Mouse (Mus musculus): ENCODE measurements around the gene Taf11. TPM values are rescaled to one million over a fixed set of nuclear protein-coding genes. Genes with fewer than 3 reads are reported as not detected.

The Taf11 gene
- 33.1 TPM for polyA plus RNA-seq (2014; fragmentation: Illumina TruSeq; extraction: RNeasy Lipid Tissue Mini Kit (QIAGEN cat#74804); ENCODE audit: insufficient read depth, low read depth, low replicate concordance)

DNA sequence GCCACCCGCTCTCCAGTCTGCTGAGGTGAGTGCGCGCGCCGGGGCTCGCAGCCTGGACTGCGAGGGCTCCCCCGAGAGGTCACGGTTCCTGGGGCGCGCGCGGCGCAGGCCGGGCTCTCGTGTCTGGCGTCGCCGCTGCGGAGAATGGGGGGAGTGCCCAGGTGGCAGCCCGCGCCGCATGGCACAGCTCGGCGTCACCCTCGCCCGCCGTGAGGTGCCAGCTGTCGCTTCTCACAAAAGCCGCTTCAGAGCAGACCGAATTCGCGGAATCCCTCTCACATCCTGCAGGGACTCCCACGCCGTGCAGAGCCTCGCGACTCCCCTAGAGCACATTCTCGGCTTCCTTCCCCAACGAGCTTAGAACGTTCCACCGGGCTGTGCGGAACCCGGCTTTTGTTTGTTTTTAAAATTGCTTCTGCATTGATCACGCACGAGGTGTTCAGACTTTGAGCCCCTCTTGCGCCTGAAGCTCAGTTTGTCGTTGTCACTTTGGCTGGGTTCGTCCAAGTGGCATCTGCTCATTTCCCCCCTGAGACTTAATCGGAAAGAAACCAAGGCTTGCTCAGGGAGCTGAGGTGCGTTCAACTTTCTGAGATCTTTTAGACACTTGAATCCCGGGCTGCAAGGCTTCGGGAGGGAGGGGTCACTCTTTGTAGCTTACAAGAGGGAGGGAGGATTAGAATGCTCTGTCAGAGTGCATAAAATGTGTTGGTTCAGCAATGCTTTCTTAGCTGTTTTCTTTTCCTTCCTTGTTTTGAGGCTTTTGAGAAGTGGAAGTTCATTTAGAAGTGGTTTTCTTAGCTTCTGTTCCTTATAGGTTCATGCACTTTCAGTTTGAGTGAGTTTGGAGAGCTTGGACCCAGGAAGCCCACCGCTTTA, at the start of gene Taf11:
Gene Taf11, minus strand, starts transcription at position 223 of the 879 bp plus-strand sequence.

DNA sequence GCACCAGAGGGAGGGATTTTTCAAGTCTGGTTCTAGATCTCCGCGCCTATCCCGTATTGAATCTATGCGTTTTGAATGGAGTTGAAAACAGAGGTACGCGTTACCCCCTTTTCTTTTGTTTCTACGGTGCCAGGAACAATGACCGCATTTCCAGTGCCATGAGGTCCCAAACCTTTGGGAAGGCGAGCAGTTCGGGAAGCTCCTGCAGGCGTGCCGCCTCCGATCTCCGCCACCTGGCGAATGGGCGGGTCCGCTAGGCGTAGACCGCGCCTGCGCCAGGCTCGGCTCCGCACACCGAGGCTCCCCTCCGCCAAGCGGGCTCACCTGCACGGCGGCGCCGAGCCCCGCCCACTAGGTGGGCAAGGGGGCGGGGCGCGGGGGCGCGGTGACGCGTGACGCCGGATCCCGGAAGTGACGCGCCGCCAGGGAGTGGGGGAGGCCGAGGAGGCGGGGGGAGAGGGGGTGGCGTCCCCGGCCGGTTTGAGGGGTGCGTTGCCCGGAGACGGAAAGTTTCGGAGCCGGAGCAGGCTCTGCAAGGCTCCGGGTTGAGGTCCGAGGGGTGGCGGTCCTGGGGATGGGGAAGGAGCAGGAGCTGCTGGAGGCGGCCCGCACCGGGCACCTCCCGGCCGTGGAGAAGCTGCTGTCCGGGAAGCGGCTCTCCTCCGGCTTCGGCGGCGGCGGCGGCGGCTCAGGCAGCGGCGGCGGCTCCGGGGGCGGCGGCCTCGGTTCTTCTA, 589 bp downstream of the Taf11 start, which contains the start of gene Anks1:
Gene Anks1, plus strand, starts transcription at position 419 of the 734 bp plus-strand sequence.

DNA sequence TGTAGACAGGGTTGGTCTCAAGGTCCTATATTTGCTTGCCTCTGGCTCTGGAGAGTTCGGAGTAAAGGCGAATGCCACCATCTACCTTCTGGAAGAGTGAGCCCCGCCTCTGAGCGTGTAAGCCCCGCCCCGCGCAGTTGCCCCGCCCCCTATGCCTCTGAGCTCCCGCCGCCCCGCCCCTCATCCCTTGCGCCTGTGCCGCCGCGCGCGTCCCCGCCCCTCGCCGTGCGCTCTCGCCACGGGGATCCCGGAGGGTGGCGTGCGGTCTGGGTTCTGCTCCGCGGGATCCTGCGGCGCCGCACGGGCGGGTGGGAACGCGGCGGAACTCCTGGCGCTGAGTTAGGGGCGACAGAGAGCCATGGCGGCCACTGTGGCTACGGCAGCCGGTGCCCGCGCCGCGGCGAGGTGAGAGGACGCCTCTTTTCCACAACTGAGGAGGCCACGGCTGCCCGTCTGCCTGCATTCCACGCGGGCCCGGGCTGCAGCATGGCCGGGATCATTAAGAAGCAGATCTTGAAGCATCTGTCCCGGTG, 53.3 kb downstream of the Taf11 start, which contains the start of gene Uhrf1bp1:
Gene Uhrf1bp1, plus strand, starts transcription at position 177 of the 533 bp plus-strand sequence.

Other genes starting within 250 kb of the Taf11 start
- 2.5 TPM for gene Spdef, start 180.9 kb downstream of the Taf11 start, polyA plus RNA-seq (2014; fragmentation: Illumina TruSeq; extraction: RNeasy Lipid Tissue Mini Kit (QIAGEN cat#74804); ENCODE audit: insufficient read depth, low read depth, low replicate concordance)
- gene D17Wsu92e, start 89.2 kb downstream of the Taf11 start, polyA plus RNA-seq (2014; fragmentation: Illumina TruSeq; extraction: RNeasy Lipid Tissue Mini Kit (QIAGEN cat#74804); ENCODE audit: insufficient read depth, low read depth, low replicate concordance) = 63.4 TPM
- gene Snrpc, start 71.7 kb downstream of the Taf11 start, polyA plus RNA-seq (2014; fragmentation: Illumina TruSeq; extraction: RNeasy Lipid Tissue Mini Kit (QIAGEN cat#74804); ENCODE audit: insufficient read depth, low read depth, low replicate concordance) = 96.1 TPM
- gene Uhrf1bp1, start 53.4 kb downstream of the Taf11 start, polyA plus RNA-seq (2014; fragmentation: Illumina TruSeq; extraction: RNeasy Lipid Tissue Mini Kit (QIAGEN cat#74804); ENCODE audit: insufficient read depth, low read depth, low replicate concordance) = 2.2 TPM
- gene Anks1, start 538 bp downstream of the Taf11 start, polyA plus RNA-seq (2014; fragmentation: Illumina TruSeq; extraction: RNeasy Lipid Tissue Mini Kit (QIAGEN cat#74804); ENCODE audit: insufficient read depth, low read depth, low replicate concordance) = 21.2 TPM
- gene Tcp11, start 170.8 kb upstream of the Taf11 start, polyA plus RNA-seq (2014; fragmentation: Illumina TruSeq; extraction: RNeasy Lipid Tissue Mini Kit (QIAGEN cat#74804); ENCODE audit: insufficient read depth, low read depth, low replicate concordance) = 6.4 TPM
- 1.4 TPM for gene Scube3, start 232.3 kb upstream of the Taf11 start, polyA plus RNA-seq (2014; fragmentation: Illumina TruSeq; extraction: RNeasy Lipid Tissue Mini Kit (QIAGEN cat#74804); ENCODE audit: insufficient read depth, low read depth, low replicate concordance)